In the genomic region with DNA sequence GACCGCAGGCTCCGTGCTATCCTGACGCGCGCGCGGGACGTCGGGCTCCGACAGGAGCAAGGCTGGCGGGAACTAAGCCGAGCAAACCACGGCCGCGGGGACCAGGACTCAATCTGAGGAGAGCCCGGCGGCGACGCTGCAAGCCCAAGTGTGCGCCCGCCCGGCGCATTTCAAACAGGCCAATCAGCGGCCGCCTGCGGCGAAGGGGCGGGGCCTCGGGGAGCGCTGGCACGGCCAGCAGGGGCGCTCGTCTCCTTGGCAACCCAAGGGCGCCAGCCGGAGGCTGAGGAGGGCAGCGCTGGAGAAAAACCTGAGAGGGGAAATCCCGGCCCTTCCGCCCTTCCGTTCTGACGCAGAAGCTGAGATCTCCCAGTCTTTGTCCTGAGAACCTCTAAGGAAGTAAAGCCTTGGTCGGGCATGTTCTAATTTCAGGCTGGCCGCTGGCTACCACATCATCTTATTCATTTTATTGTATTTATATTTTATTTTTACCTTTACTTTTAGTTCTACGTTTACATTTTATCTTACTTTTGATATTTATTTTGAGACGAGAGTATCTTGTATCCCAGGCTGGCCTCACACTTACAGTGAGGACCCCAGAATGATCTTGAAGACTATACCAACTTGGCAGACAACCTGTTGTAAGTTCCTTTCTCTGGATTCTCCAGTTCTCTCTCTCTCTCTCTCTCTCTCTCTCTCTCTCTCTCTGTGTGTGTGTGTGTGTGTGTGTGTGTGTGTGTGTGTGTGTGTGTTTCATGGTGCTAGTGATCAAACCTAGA, we compare ENCODE assay signal across 8 mouse cellular contexts. TPM values are rescaled to one million over a fixed set of nuclear protein-coding genes. Genes with fewer than 3 reads are reported as not detected.
DNase-seq lines count a peak whose midpoint lies in the region; ATAC-seq lines count a peak whose summit lies in the region.

A gene (minus strand): TSS at position 152 of the 779 bp plus-strand sequence.

- no peaks in the 10 kb centered on the region for H3K9me3 ChIP-seq in megakaryocyte, embryonic 14.5 days

- peaks cover 22% of the 10 kb centered on the region for H3K36me3 ChIP-seq in megakaryocyte, embryonic 14.5 days (replicated peaks; ENCODE audit: low read length)

- peak; percentile 87 for ATAC-seq in common myeloid progenitor, adult 5-6 weeks (replicated peaks; ENCODE audit: low read depth, poor library complexity, severe bottlenecking)

- H3K4me1 ChIP-seq in megakaryocyte, embryonic 14.5 days = peaks cover 28% of the 10 kb centered on the region

- H3K4me3 ChIP-seq in megakaryocyte, embryonic 14.5 days (replicated peaks) = peak within 1 kb of the TSS; percentile 97

- peaks cover 28% of the 10 kb centered on the region for H3K27me3 ChIP-seq in megakaryocyte, embryonic 14.5 days (replicated peaks)

- peak; percentile 99 for DNase-seq in ZHBTc4 (ENCODE audit: low read depth, low spot score)
- DNase-seq in gastrocnemius, adult 8-10 months (ENCODE audit: low spot score in 2 of 2) = peak; percentile 86
- DNase-seq in hindlimb bud, embryonic 11.5 days (ENCODE audit: extremely low spot score, low read depth, low spot score) = peak; percentile 89
- peak; percentile 86 to 93 for DNase-seq in left cerebral cortex, adult 8-10 months (ENCODE audit: low spot score in 2 of 2)
- peak; percentile 95 to 96 for DNase-seq in right cerebral cortex, postnatal 10 days (ENCODE audit: low spot score in 2 of 2)
- DNase-seq in urinary bladder, postnatal 25 days (ENCODE audit: low spot score) = peak; percentile 97

RNA-seq across cellular contexts. Expression of the gene that starts here (rescaled TPM):
- total RNA-seq in common myeloid progenitor, adult 5-6 weeks (2017) = 229 and 241 TPM in 2 replicates
- total RNA-seq in gastrocnemius, adult 8-10 months (2022) = under 1 TPM in 2 of 4 experiments, not detected in 2; 0.46 to 0.68 TPM
- total RNA-seq in left cerebral cortex, adult 8-10 months (2022) = 1 to 10 TPM; 1.2 to 2.1 (median 2.1) TPM
- 6.4 TPM in 1 of 2 replicates, not detected in the other for polyA plus RNA-seq in megakaryocyte, embryonic 14.5 days (2012; ENCODE audit: insufficient read depth, low replicate concordance)

Comparison
In these comparisons a context has a peak if more than half of its experiments do, and no peak if none do; other contexts are left out.
1. Peak in every context shown above with its lines: DNase-seq, ATAC-seq and H3K4me3 ChIP-seq.
2. RNA of the gene that starts here (total RNA-seq): 229 to 241 TPM in common myeloid progenitor, adult 5-6 weeks; 1.2 to 2.1 TPM in left cerebral cortex, adult 8-10 months and 0.46 to 0.68 TPM in gastrocnemius, adult 8-10 months; every median in the first group is over 10 times any median in the second.
3. Peak in DNase-seq in gastrocnemius, adult 8-10 months; RNA of the gene not detected or under 1 TPM.